Mouse (Mus musculus): ENCODE results near the gene Baiap2. TPM values are rescaled to one million over a fixed set of nuclear protein-coding genes. Genes with fewer than 3 reads are reported as not detected.
A peak's percentile ranks its signal among the peaks of the same experiment; 100 is the strongest.

Baiap2 gene
- 31.7 and 35.6 TPM in 2 replicates for polyA plus RNA-seq (2015; fragmentation: Nextera tagmentation; extraction: Ambion mirVana)

- peak; percentile 95 for ATAC-seq (ENCODE audit: low read depth)
- Histone ChIP-seq H3K36me3 (ENCODE audit: control insufficient read depth, insufficient read depth, low read length) (no peaks in the 10 kb centered on the region), H3K4me1 (replicated peaks; ENCODE audit: control insufficient read depth, insufficient read depth, low read length) (peaks cover 50% of the 10 kb centered on the region), H3K27ac (ENCODE audit: low read length) (peak within 1 kb of the TSS; percentile 88), H3K9me3 (ENCODE audit: control insufficient read depth, low read length) (no peaks in the 10 kb centered on the region), H3K4me3 (ENCODE audit: low read length) (peak within 1 kb of the TSS; percentile 82), H3K4me2 (ENCODE audit: low read depth, low read length) (peak within 1 kb of the TSS; percentile 93), H3K9ac (ENCODE audit: low read length) (peak within 1 kb of the TSS; percentile 82), H3K27me3 (ENCODE audit: control insufficient read depth, insufficient read depth, low read depth, low read length) (no peaks in the 10 kb centered on the region)
- WGBS: under 1% methylated on average over 74 of the region's 79 CpGs
These were observed at the start of gene Baiap2 for GRCm38 (mm10) chr11:119942727-119943427. TSS of gene Baiap2 (plus strand) at chr11:119942763.

- ATAC-seq (ENCODE audit: low read depth): no peak
These were observed 48.8 kb upstream of the Baiap2 start for GRCm38 (mm10) chr11:119893667-119894236.

GRCm38 (mm10) chr11:119894634-119895033 lies 47.9 kb upstream of the Baiap2 start:
- peaks cover 19% of the 10 kb centered on the region for H3K36me3 ChIP-seq (ENCODE audit: control insufficient read depth, insufficient read depth, low read length)

More at GRCm38 (mm10) chr11:119893667-119894236, 48.8 kb upstream of the Baiap2 start:
- Histone ChIP-seq H3K9me3 (ENCODE audit: control insufficient read depth, low read length) (no peaks in the 10 kb centered on the region), H3K9ac (ENCODE audit: low read length) (no peak overlapping the region), H3K4me3 (ENCODE audit: low read length) (no peak overlapping the region), H3K27me3 (ENCODE audit: control insufficient read depth, insufficient read depth, low read depth, low read length) (no peaks in the 10 kb centered on the region), H3K4me1 (replicated peaks; ENCODE audit: control insufficient read depth, insufficient read depth, low read length) (no peaks in the 10 kb centered on the region), H3K36me3 (ENCODE audit: control insufficient read depth, insufficient read depth, low read length) (peaks cover 16% of the 10 kb centered on the region), H3K4me2 (ENCODE audit: low read depth, low read length) (no peak overlapping the region), H3K27ac (ENCODE audit: low read length) (no peak overlapping the region)
- 85% methylated on average over 10 of the region's 10 CpGs for whole genome bisulfite sequencing

GRCm38 (mm10) chr11:119897041-119897440 lies 45.5 kb upstream of the Baiap2 start:
- Histone ChIP-seq H3K4me3 (ENCODE audit: low read length) (no peak overlapping the region), H3K9ac (ENCODE audit: low read length) (no peak overlapping the region), H3K27me3 (ENCODE audit: control insufficient read depth, insufficient read depth, low read depth, low read length) (no peaks in the 10 kb centered on the region), H3K9me3 (ENCODE audit: control insufficient read depth, low read length) (no peaks in the 10 kb centered on the region), H3K4me1 (replicated peaks; ENCODE audit: control insufficient read depth, insufficient read depth, low read length) (no peaks in the 10 kb centered on the region), H3K27ac (ENCODE audit: low read length) (no peak overlapping the region), H3K4me2 (ENCODE audit: low read depth, low read length) (no peak overlapping the region), H3K36me3 (ENCODE audit: control insufficient read depth, insufficient read depth, low read length) (peaks cover 16% of the 10 kb centered on the region)
- no peak for ATAC-seq (ENCODE audit: low read depth)
- 87% methylated on average over 9 of the region's 9 CpGs for WGBS

More at GRCm38 (mm10) chr11:119894634-119895033, 47.9 kb upstream of the Baiap2 start:
- Histone ChIP-seq H3K4me1 (replicated peaks; ENCODE audit: control insufficient read depth, insufficient read depth, low read length) (no peaks in the 10 kb centered on the region), H3K4me2 (ENCODE audit: low read depth, low read length) (no peak overlapping the region), H3K27ac (ENCODE audit: low read length) (no peak overlapping the region), H3K4me3 (ENCODE audit: low read length) (no peak overlapping the region), H3K9ac (ENCODE audit: low read length) (no peak overlapping the region), H3K9me3 (ENCODE audit: control insufficient read depth, low read length) (no peaks in the 10 kb centered on the region), H3K27me3 (ENCODE audit: control insufficient read depth, insufficient read depth, low read depth, low read length) (no peaks in the 10 kb centered on the region)
- ATAC-seq (ENCODE audit: low read depth): peak; percentile 59
- whole genome bisulfite sequencing: 44% methylated on average over 6 of the region's 6 CpGs

GRCm38 (mm10) chr11:119898976-119899375 lies 43.6 kb upstream of the Baiap2 start:
- ATAC-seq (ENCODE audit: low read depth): no peak
- H3K36me3 ChIP-seq (ENCODE audit: control insufficient read depth, insufficient read depth, low read length): peaks cover 16% of the 10 kb centered on the region
- H3K4me3 ChIP-seq (ENCODE audit: low read length): no peak overlapping the region
- no peaks in the 10 kb centered on the region for H3K9me3 ChIP-seq (ENCODE audit: control insufficient read depth, low read length)
- no peaks in the 10 kb centered on the region for H3K4me1 ChIP-seq (replicated peaks; ENCODE audit: control insufficient read depth, insufficient read depth, low read length)
- 73% methylated on average over 11 of the region's 11 CpGs for WGBS
- H3K9ac ChIP-seq (ENCODE audit: low read length): no peak overlapping the region
- no peak overlapping the region for H3K27ac ChIP-seq (ENCODE audit: low read length)
- no peak overlapping the region for H3K4me2 ChIP-seq (ENCODE audit: low read depth, low read length)
- H3K27me3 ChIP-seq (ENCODE audit: control insufficient read depth, insufficient read depth, low read depth, low read length): no peaks in the 10 kb centered on the region

- H3K9ac ChIP-seq (ENCODE audit: low read length): no peak overlapping the region
- no peak overlapping the region for H3K4me2 ChIP-seq (ENCODE audit: low read depth, low read length)
- no peak overlapping the region for H3K27ac ChIP-seq (ENCODE audit: low read length)
- WGBS: 59% methylated on average over 4 of the region's 4 CpGs
- no peaks in the 10 kb centered on the region for H3K9me3 ChIP-seq (ENCODE audit: control insufficient read depth, low read length)
- H3K27me3 ChIP-seq (ENCODE audit: control insufficient read depth, insufficient read depth, low read depth, low read length): no peaks in the 10 kb centered on the region
- no peak overlapping the region for H3K4me3 ChIP-seq (ENCODE audit: low read length)
- H3K4me1 ChIP-seq (replicated peaks; ENCODE audit: control insufficient read depth, insufficient read depth, low read length): no peaks in the 10 kb centered on the region
- peaks cover 8% of the 10 kb centered on the region; the same call in 1 of the 2 replicates for H3K36me3 ChIP-seq (ENCODE audit: control insufficient read depth, insufficient read depth, low read length)
- ATAC-seq (ENCODE audit: low read depth): no peak
These were observed 41.4 kb upstream of the Baiap2 start for GRCm38 (mm10) chr11:119901174-119901573.

- Histone ChIP-seq H3K9me3 (ENCODE audit: control insufficient read depth, low read length) (no peaks in the 10 kb centered on the region), H3K4me1 (replicated peaks; ENCODE audit: control insufficient read depth, insufficient read depth, low read length) (no peaks in the 10 kb centered on the region), H3K4me3 (ENCODE audit: low read length) (no peak overlapping the region), H3K27ac (ENCODE audit: low read length) (no peak overlapping the region), H3K4me2 (ENCODE audit: low read depth, low read length) (no peak overlapping the region), H3K27me3 (ENCODE audit: control insufficient read depth, insufficient read depth, low read depth, low read length) (no peaks in the 10 kb centered on the region), H3K36me3 (ENCODE audit: control insufficient read depth, insufficient read depth, low read length) (peaks cover 8% of the 10 kb centered on the region; the same call in 1 of the 2 replicates), H3K9ac (ENCODE audit: low read length) (no peak overlapping the region)
- no peak for ATAC-seq (ENCODE audit: low read depth)
- 84% methylated on average over 4 of the region's 4 CpGs for WGBS
These were observed 39.7 kb upstream of the Baiap2 start for GRCm38 (mm10) chr11:119902891-119903290.

- WGBS: 25% methylated on average over 5 of the region's 5 CpGs
- no peaks in the 10 kb centered on the region for H3K27me3 ChIP-seq (ENCODE audit: control insufficient read depth, insufficient read depth, low read depth, low read length)
- peak; percentile 51 for ATAC-seq (ENCODE audit: low read depth)
- no peak overlapping the region for H3K9ac ChIP-seq (ENCODE audit: low read length)
- H3K27ac ChIP-seq (ENCODE audit: low read length): no peak overlapping the region
- H3K4me2 ChIP-seq (ENCODE audit: low read depth, low read length): no peak overlapping the region
- H3K4me1 ChIP-seq (replicated peaks; ENCODE audit: control insufficient read depth, insufficient read depth, low read length): no peaks in the 10 kb centered on the region
- no peak overlapping the region for H3K4me3 ChIP-seq (ENCODE audit: low read length)
- H3K9me3 ChIP-seq (ENCODE audit: control insufficient read depth, low read length): no peaks in the 10 kb centered on the region
- H3K36me3 ChIP-seq (ENCODE audit: control insufficient read depth, insufficient read depth, low read length): no peaks in the 10 kb centered on the region
These were observed 37.8 kb upstream of the Baiap2 start for GRCm38 (mm10) chr11:119904621-119905286.

- Histone ChIP-seq H3K27ac (ENCODE audit: low read length) (no peak overlapping the region), H3K9me3 (ENCODE audit: control insufficient read depth, low read length) (no peaks in the 10 kb centered on the region), H3K27me3 (ENCODE audit: control insufficient read depth, insufficient read depth, low read depth, low read length) (no peaks in the 10 kb centered on the region), H3K4me1 (replicated peaks; ENCODE audit: control insufficient read depth, insufficient read depth, low read length) (no peaks in the 10 kb centered on the region), H3K4me3 (ENCODE audit: low read length) (no peak overlapping the region), H3K36me3 (ENCODE audit: control insufficient read depth, insufficient read depth, low read length) (no peaks in the 10 kb centered on the region), H3K4me2 (ENCODE audit: low read depth, low read length) (no peak overlapping the region), H3K9ac (ENCODE audit: low read length) (no peak overlapping the region)
- no peak for ATAC-seq (ENCODE audit: low read depth)
- 80% methylated on average over 5 of the region's 5 CpGs for WGBS
These were observed 36.8 kb upstream of the Baiap2 start for GRCm38 (mm10) chr11:119905794-119906193.

All from lung, embryonic 16.5 days (tissue).